In the genomic region with DNA sequence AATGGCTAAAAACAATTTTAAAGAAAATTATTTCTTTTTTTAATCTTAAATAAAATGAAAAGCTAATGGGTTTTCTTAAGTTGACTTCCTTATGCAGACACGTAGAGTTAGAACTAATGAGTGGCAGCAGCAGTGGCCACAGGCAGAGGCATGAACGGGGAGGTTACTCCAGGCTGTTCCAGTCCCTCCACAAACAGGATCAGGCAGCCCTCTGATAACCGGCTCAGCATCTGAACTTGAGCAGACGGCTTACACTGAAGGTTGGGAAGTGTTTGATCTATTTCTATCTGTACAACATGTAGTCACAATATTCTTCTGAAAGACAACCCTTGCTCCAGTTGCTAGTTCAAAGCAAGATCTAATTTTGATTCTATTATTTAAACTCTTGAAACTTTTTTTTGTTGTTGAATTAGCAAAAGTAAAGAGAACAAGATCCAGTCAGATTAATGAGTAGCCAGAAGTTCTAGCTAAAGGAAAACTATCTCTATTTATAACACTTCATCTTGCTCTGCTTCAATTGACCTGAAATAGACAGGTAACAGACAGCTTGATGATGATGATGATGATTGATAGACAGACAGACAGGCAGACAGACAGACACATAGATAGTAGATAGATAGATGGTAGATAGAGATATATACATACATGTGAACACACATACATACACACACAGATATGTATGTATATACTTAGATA, we compare ENCODE assay signal across 19 mouse cellular contexts.
A peak's percentile ranks its signal among the peaks of the same experiment; 100 is the strongest.
DNase-seq lines count a peak whose midpoint lies in the region; ATAC-seq lines count a peak whose summit lies in the region.
"Had no signal": no experiment of that assay in that cellular context is flagged by ENCODE, and none has a peak within 500 bp of the region (broad histone marks: within the 10 kb centered on the region; RNA-seq: fewer than 3 reads in every experiment).

No protein-coding gene starts in this region.

- no peak overlapping the region for H3K27ac ChIP-seq in hindbrain, embryonic 14.5 days
- no peak overlapping the region for H3K27ac ChIP-seq in hindbrain, embryonic 16.5 days (ENCODE audit: low read depth, low read length)
- peak overlapping the region; percentile 37; the same call in 1 of the 2 replicates for H3K27ac ChIP-seq in intestine, embryonic 16.5 days (ENCODE audit: low read length)
- no peak overlapping the region for H3K27ac ChIP-seq in stomach, embryonic 14.5 days (ENCODE audit: low read length)
- H3K27ac ChIP-seq: embryonic facial prominence, embryonic 13.5 days; gastrocnemius, adult 2 months; hindbrain, embryonic 13.5 days; liver, embryonic 15.5 days; midbrain, embryonic 10.5 days had no signal

- no peak overlapping the region for H3K9ac ChIP-seq in hindbrain, embryonic 14.5 days
- no peak overlapping the region for H3K9ac ChIP-seq in hindbrain, embryonic 16.5 days (ENCODE audit: low read depth, low read length)
- no peak overlapping the region for H3K9ac ChIP-seq in intestine, embryonic 16.5 days (ENCODE audit: low read depth, low read length)
- H3K9ac ChIP-seq in stomach, embryonic 14.5 days (replicated peaks; ENCODE audit: low read depth, low read length) = no peak overlapping the region
- H3K9ac ChIP-seq: embryonic facial prominence, embryonic 13.5 days; heart, embryonic 15.5 days; hindbrain, embryonic 13.5 days; liver, embryonic 15.5 days had no signal

- 89% methylated on average over 4 of the region's 4 CpGs for WGBS in hindbrain, embryonic 14.5 days
- 83% methylated on average over 4 of the region's 4 CpGs for WGBS in hindbrain, embryonic 16.5 days
- 50% methylated on average over 4 of the region's 4 CpGs for WGBS in intestine, embryonic 16.5 days
- WGBS in stomach, embryonic 14.5 days = 52% methylated on average over 4 of the region's 4 CpGs

- no peak overlapping the region for H3K4me3 ChIP-seq in hindbrain, embryonic 14.5 days (replicated peaks; ENCODE audit: low read length)
- H3K4me3 ChIP-seq in hindbrain, embryonic 16.5 days (ENCODE audit: low read length) = no peak overlapping the region
- H3K4me3 ChIP-seq in intestine, embryonic 16.5 days (ENCODE audit: low read length) = no peak overlapping the region
- H3K4me3 ChIP-seq in stomach, embryonic 14.5 days (ENCODE audit: low read depth, low read length) = no peak overlapping the region
- H3K4me3 ChIP-seq: embryonic facial prominence, embryonic 13.5 days; gastrocnemius, adult 2 months; heart, embryonic 15.5 days; hindbrain, embryonic 13.5 days; liver, embryonic 15.5 days; midbrain, embryonic 10.5 days had no signal

- H3K4me1 ChIP-seq in hindbrain, embryonic 14.5 days (replicated peaks; ENCODE audit: control insufficient read depth, insufficient read depth, low read length) = no peaks in the 10 kb centered on the region
- no peaks in the 10 kb centered on the region for H3K4me1 ChIP-seq in hindbrain, embryonic 16.5 days (ENCODE audit: control insufficient read depth, insufficient read depth, low read depth, low read length)
- H3K4me1 ChIP-seq in intestine, embryonic 16.5 days (ENCODE audit: control insufficient read depth, insufficient read depth, low read length) = peaks cover 5% of the 10 kb centered on the region; the same call in 1 of the 2 replicates
- H3K4me1 ChIP-seq in stomach, embryonic 14.5 days (ENCODE audit: control insufficient read depth, insufficient read depth, low read length) = no peaks in the 10 kb centered on the region
- H3K4me1 ChIP-seq: embryonic facial prominence, embryonic 13.5 days; hindbrain, embryonic 13.5 days; liver, embryonic 15.5 days; midbrain, embryonic 10.5 days had no signal

- peak; percentile 4 for DNase-seq in hindbrain, embryonic 14.5 days (ENCODE audit: low spot score)
- peak; percentile 23 to 61 for DNase-seq in kidney, postnatal 25 days
- no peak for DNase-seq in MN1 (ENCODE audit: low spot score)
- DNase-seq in lung, postnatal 36 days = no peak
- DNase-seq: adrenal gland, postnatal 10 days; B cell, adult 2 months; cerebellum, adult 9-10 months; gastrocnemius, adult 2 months; lung, postnatal 14 days; thymus, postnatal 4 days had no signal

- no peaks in the 10 kb centered on the region for H3K9me3 ChIP-seq in hindbrain, embryonic 14.5 days (ENCODE audit: control insufficient read depth, low read length)
- H3K9me3 ChIP-seq in hindbrain, embryonic 16.5 days (ENCODE audit: control insufficient read depth, low read length) = no peaks in the 10 kb centered on the region
- no peaks in the 10 kb centered on the region for H3K9me3 ChIP-seq in intestine, embryonic 16.5 days (ENCODE audit: control insufficient read depth, low read length)
- no peaks in the 10 kb centered on the region for H3K9me3 ChIP-seq in stomach, embryonic 14.5 days (ENCODE audit: control insufficient read depth, low read depth, low read length)
- H3K9me3 ChIP-seq: embryonic facial prominence, embryonic 13.5 days; heart, embryonic 15.5 days; hindbrain, embryonic 13.5 days; liver, embryonic 15.5 days; midbrain, embryonic 10.5 days had no signal

- H3K27me3 ChIP-seq in hindbrain, embryonic 14.5 days (ENCODE audit: control insufficient read depth, insufficient read depth, low read length) = no peaks in the 10 kb centered on the region
- no peaks in the 10 kb centered on the region for H3K27me3 ChIP-seq in hindbrain, embryonic 16.5 days (replicated peaks; ENCODE audit: control insufficient read depth, insufficient read depth, low read length)
- H3K27me3 ChIP-seq in intestine, embryonic 16.5 days (replicated peaks; ENCODE audit: control insufficient read depth, insufficient read depth, low read length) = no peaks in the 10 kb centered on the region
- no peaks in the 10 kb centered on the region for H3K27me3 ChIP-seq in stomach, embryonic 14.5 days (ENCODE audit: control insufficient read depth, insufficient read depth, low read length)
- H3K27me3 ChIP-seq: embryonic facial prominence, embryonic 13.5 days; heart, embryonic 15.5 days; hindbrain, embryonic 13.5 days; liver, embryonic 15.5 days had no signal

- no peak for ATAC-seq in hindbrain, embryonic 14.5 days (ENCODE audit: low FRiP score)
- no peak for ATAC-seq in hindbrain, embryonic 16.5 days
- ATAC-seq in intestine, embryonic 16.5 days = peak; percentile 85
- 0 out of 2 replicates have a peak, but pooled peaks have one; percentile 58 for ATAC-seq in stomach, embryonic 14.5 days (ENCODE audit: insufficient number of reproducible peaks, insufficient read depth, low FRiP score, low read depth)
- ATAC-seq: forebrain, embryonic 16.5 days had no signal

- no peaks in the 10 kb centered on the region; the same call in 1 of the 2 replicates for H3K36me3 ChIP-seq in hindbrain, embryonic 14.5 days (replicated peaks; ENCODE audit: control insufficient read depth, insufficient read depth)
- no peaks in the 10 kb centered on the region for H3K36me3 ChIP-seq in hindbrain, embryonic 16.5 days (ENCODE audit: control insufficient read depth, insufficient read depth, low read length)
- H3K36me3 ChIP-seq in intestine, embryonic 16.5 days (ENCODE audit: control insufficient read depth, insufficient read depth, low read length) = no peaks in the 10 kb centered on the region
- H3K36me3 ChIP-seq in stomach, embryonic 14.5 days (ENCODE audit: control insufficient read depth, insufficient read depth, low read length) = no peaks in the 10 kb centered on the region
- H3K36me3 ChIP-seq: embryonic facial prominence, embryonic 13.5 days; heart, embryonic 15.5 days; hindbrain, embryonic 13.5 days; liver, embryonic 15.5 days had no signal

- H3K4me2 ChIP-seq in hindbrain, embryonic 14.5 days (replicated peaks) = no peak overlapping the region
- no peak overlapping the region for H3K4me2 ChIP-seq in hindbrain, embryonic 16.5 days (ENCODE audit: low read length)
- no peak overlapping the region for H3K4me2 ChIP-seq in intestine, embryonic 16.5 days (ENCODE audit: low read depth, low read length)
- no peak overlapping the region for H3K4me2 ChIP-seq in stomach, embryonic 14.5 days (replicated peaks; ENCODE audit: low read depth, low read length)
- H3K4me2 ChIP-seq: embryonic facial prominence, embryonic 13.5 days; heart, embryonic 15.5 days; hindbrain, embryonic 13.5 days; liver, embryonic 15.5 days had no signal

Comparison
In these comparisons a context has a peak if more than half of its experiments do, and no peak if none do; other contexts are left out.
1. ATAC-seq: peak in intestine, embryonic 16.5 days (single experiment) and stomach, embryonic 14.5 days (single experiment); none in hindbrain, embryonic 14.5 days (single experiment) and hindbrain, embryonic 16.5 days (single experiment).
2. DNase-seq: peak in hindbrain, embryonic 14.5 days (single experiment) and kidney, postnatal 25 days (2 of 2); none in MN1 (single experiment) and lung, postnatal 36 days (single experiment).